Mouse (Mus musculus) brain, adult 2 months (tissue): ENCODE data around the gene Irgc1.
"Not testable (repeated sequence)": the region's sequence is repeated elsewhere in the genome, so short reads cannot be mapped to it uniquely, and the experiment has no call there.

Source experiments
- DNase-seq: peaks from one replicate; pipeline ENCODE4 v3.0.0; 2011; ENCODE audit warnings: low read depth, low spot score

The Irgc1 gene

DNA sequence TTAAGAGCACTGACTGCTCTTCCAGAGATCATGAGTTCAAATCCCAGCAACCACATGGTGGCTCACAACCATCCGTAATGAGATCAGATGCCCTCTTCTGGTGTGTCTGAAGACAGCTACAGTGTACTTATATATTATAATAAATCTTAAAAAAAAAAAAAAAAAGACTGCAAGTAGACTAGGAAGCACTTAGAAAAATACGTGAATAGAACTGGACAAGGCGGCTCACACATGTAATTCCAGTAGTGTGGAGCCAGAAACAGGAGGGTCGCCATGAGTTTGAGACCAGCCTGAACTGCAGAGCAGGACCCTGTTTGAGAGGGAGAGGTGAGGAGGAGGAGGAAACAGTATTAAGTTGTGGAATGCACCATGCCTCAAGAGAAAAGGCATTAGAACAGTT is 51.6 kb downstream of the Irgc1 start:
- DNase-seq: not testable (repeated sequence)

DNA sequence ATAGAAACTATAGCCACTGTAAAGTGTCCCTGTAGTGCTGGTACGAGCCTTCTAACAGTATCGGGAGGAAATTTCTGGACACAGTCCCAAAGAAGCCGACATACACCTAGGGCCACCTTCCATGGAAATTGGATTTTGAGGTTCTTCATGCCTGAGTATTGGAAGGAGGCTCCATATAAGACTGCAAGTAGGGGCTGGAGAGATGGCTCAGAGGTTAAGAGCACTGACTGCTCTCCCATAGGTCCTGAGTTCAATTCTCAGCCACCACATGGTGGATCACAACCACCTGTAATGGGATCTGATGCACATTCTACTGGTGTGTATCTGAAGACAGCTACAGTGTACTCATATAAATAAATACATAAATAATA is 52.0 kb downstream of the Irgc1 start:
- DNase-seq: no peak

DNA sequence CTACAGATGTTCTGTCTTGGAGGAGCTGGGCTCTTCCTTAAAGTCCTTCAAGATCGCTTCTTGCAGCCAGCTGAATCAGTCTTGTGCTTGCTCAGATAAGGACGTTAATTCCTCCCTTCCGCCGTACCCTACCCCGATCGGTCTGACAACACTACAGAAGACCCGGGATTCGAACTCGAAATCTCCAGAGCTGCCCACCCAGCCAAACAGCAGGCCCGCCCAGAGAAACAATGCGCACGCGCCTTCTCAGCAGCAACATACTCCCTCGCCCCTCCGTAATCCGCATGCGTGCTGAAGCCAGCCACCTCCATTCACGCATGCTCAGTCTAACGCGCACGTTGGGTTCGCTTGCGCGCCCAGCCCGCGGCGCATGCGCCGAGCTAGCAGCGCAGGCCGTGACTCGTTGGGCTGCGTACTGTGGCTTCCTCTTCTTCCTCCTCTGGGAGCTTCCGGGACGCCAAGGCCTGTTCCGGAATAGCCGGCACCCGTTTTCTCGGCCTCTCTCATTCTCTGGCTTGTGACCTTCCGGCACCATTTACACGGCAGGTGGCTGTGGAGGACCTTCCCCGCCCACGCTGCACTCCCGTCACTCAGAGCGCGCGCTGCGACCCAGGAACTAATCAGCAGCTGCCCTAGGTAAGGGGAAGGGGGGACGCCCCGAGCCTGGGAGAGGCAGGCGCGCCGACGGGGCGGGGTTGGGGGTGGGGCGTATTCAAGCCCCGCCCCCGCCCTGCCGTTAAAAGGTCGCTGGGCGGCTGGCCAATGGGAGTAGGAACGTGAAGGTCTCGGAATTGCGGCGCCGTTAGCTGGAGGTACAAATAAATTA is 52.6 kb downstream of the Irgc1 start, which contains the start of gene Smg9:
Gene Smg9, plus strand, starts transcription at position 364 of the 826 bp plus-strand sequence.
- peak; percentile 100 for DNase-seq

DNA sequence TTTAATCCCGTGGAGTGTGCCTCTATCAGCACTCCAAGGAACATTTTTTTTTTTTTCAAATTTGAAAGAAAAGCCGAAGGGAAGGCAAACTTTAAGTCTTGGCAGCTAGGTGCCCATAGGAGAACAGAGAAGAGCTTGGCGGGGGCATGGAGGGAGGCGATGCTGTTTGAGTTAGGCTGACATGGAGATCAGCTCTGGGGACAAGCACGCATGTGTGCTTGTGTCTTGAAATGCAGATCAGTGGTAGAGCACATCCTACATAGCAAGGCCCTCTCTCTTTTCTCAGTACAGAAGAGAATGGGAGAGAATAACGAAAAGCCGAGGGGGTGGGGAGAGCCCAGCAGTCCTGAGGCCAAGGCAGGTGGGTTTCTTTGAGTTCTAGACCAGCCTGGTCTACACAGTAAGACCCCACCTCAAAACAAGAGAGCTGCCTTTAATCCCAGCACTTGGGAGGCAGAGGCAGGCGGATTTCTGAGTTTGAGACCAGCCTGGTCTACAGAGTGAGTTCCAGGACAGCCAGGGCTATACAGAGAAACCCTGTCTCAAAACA is 53.7 kb downstream of the Irgc1 start:
- DNase-seq: no peak

DNA sequence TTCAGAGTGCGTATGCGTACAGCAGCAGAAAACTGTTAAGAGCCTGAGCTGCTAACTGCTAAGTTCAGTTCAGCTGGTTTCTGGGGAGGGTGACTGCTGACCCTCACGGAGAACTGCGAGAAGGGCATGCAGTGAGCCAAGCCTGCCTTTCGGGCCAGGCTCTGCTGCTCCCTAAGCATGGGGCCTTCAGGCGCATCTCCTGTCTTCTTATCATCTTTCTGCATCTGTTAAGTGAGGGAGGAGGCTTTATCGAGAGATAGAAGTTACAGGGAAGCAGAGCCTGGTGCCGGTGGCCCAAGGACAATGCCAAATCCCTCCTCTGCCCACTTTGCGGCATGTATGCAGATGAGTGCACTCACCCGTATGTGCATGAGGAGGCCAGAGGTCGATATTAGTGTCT is 55.3 kb downstream of the Irgc1 start:
- no peak for DNase-seq

DNA sequence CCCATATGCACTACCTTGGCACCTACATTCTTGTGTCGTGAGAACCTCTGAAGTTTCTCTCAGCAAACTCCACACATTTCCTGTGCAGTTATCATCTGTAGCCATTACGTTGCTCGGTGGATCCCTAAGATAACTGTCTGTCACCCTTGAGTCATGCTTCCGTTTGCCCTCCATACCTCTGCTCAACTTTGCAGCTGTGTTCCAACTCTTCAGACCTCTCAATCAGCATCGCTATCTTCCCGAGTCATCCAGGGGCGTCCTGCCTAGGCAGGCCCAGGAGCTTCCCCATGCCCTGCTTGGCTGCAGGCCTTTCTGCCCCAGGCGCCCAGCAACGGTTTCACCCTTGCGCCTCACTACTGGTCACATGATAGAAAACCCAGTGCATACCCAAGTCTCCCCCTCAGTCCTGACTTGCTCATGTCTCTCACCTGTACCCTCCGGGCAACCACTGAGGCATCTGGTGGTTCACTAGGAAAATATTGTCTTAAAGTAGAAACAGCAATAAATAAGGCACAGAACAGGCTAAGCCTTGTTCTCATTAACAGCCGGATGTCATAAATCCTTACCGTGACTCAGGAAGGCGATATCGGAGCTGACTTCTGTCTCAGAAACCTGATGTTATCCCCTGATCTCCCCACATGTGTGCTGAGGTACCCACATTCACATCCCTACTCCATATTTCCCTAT is 57.5 kb downstream of the Irgc1 start:
- DNase-seq: no peak

DNA sequence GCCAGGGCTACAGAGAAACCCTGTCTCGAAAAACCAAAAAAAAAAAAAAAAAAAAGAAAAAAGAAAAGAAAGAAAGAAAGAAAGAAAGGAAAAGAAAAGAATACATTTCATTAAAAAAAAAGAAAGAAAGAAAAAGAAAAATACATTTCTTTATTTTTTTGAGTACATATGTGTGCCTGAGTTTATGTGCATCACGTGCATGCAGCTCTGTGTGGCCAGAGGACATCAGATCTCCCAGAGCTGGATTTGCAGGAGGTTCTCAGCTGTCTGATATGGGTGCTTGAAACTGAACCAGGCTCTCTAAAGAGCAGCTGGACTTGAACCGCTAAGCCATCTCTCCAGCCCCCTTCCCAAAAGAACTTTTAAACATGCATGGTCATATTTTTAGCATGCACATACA is 58.0 kb downstream of the Irgc1 start:
- DNase-seq: no peak

DNA sequence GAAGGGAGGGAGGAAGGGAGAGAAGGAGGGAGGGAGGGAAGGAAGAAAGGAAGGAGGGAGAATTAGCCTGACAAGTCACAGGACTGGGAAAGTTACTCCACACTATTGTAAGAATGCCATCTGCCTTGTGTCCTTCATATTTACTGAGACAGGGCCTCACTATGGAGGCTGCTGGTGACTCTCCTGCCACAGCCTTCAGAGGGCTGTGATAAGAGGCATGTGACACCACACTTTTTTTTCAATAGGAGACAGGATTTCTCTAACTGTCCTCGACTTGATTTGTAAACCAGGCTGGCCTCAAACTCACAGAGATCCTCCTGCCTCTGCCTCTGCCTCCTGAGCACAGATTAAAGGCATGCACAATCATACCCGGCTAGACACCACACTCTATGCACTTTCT is 60.4 kb downstream of the Irgc1 start:
- no peak for DNase-seq

DNA sequence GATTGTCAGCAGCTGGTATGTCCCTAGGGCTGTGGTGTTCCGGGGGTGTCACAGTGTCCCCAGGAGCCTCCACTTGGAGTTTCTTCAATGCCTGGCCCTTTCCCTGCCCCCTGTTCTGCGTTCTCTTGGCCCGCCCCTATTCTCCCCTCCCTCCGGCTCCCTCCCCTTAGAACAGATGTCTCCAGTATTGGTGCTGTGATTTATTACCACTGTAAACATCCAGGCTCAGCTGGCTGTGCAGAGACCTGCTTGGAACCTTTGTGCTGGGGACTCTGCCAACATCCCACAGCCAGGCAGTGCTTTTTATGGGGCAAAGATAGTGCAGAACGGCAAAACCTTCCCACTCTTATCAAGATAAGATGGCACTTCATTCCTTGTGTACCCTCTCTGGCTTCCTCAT is 61.0 kb downstream of the Irgc1 start:
- DNase-seq: peak; percentile 63

DNA sequence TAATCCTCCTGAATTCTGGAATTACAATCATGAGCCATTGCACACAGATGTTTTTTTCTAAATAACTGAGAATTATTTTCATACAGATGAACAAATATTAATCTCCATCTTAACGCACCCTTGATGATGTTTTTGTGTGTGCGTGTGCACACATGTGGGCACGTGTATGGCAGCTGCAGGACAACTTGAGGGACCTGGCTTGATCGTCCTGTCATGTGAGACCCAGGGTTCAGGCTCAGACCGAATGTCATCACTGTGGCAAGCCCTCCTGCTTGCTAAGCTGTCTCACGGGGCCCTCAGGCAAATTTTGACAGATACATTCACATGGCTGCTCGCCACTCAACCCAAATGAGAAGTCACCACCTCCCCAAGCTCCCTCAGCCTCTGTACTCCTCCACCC is 61.6 kb downstream of the Irgc1 start:
- no peak for DNase-seq

DNA sequence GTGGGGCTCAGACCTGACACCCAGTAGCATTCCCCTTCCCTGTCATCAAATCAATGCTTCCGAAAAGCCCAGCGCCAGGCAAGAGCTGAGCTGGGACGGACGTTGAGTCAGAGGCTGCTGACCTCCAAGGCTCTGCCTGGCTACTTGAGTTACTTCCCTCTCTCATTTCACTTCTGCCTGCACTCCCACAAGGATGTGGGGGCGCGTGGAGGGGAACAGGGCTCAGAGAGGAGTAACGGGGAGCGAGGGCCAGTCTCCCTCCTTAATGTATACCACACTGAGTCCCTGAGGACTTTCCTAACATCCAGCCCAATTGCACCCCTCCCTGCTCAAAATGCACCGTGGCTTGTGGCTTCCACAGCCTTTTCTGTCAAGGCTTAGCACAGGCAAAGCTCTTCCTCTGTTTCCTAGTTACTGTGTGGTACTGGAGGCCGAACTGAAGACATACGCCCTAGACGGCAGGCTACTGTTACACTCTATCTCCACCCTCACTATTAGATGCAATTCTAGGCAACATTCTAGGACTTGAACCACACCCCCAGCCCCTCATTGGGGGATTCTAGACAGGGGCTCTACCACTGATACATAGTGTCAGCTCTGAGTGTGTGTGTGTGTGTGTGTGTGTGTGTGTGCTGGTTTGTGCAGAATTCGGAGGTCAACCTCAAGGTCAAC is 62.4 kb downstream of the Irgc1 start:
- no peak for DNase-seq

DNA sequence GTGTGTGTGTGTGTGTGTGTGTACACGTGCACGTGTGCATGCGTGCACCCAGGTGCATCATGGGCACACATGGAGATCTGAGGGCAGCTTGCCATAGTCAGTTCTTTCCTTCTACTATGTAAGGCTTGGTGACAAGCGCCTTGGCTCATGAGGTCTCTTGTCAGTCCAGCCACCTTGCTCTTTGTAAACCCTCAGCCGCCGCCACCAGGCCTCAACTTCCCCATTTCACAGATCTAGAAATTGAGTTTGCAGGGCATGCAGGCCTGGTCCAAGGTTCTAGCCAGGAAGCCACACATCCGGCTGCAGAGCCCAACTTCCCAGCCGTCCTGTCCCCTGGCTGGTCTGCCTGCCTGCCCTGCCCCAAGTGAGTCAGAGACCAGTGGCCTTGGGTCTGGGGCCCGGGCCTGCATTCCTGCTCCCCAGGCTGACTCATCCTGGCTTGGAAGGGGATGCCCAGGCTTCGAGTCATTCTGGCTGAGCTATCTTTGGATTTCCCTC is 65.0 kb downstream of the Irgc1 start:
- DNase-seq: peak; percentile 30

DNA sequence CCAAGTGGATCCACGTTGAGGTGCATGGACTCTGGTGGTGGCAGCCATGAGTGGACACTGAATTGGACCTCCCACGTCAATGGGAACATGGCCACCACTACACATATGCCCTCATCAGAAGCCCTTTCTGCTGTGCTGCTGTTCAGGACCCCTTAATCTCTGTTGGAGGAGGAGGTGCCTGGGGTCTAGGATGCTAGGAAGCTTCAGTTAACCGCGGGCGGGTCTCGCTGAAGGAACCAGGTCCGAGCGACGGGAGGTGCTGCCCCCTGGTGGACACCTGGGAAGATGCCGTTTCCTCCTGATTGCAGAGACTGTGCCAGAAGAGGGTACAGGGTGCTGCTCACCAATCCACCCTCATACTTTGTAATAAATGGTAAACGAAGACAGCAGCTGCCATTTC is 67.3 kb downstream of the Irgc1 start:
- DNase-seq: peak; percentile 67

DNA sequence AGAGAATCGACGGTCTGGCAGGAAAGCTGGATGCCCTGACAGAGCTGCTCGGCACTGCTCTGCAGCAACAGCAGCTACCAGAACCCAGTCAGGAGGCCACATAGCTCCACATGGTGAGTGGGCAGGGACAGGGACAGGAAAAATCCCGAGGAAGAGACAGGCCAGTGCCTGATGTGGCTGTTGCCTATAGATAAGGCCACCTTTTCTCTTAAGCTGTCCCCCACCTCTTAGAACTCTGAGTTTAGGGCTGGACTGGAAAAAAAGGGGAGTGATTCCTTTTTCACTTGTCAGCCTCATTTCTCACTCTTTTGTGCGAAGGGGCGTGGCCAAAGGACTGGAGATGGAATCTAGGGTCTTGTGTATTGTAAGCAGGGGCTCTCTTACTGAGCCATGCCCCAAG is 68.0 kb downstream of the Irgc1 start:
- no peak for DNase-seq

DNA sequence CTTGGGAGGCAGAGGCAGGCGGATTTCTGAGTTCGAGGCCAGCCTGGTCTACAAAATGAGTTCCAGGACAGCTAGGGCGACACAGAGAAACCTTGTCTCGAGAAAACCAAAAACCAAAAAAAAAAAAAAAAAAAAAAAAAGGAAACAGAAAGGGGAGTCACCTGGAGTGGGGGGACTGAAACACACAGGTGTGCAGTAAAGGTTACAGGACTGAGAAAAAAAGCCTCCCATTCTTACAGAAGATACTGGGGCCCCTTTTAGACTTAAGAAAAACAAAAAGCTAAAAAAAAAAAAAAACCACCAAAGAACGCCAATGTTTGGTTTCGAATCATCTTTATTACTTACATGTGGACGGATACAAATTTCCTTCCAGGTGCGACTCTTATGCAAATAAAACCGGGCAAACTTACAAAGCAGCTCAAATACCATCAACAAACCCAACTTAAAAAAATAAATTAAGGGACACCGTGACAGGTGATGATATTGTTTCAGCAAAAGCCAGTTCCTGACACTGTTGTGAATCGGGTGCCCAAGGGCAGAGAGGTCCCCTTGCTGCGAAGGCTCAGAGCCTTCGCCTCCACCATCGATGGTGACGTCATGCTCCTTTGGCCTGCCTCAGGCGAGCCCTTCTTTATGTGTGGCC is 69.2 kb downstream of the Irgc1 start:
- DNase-seq: no peak
